Mouse (Mus musculus) liver, embryonic 14.5 days (tissue): ENCODE results near the gene Nim1k. TPM values are rescaled to one million over a fixed set of nuclear protein-coding genes. Genes with fewer than 3 reads are reported as not detected.

ENCODE experiments used
- ATAC-seq: fragments of 200-750 bp; cut with Nextera tagmentation; 2 replicates; pipeline ENCODE4 v1.8.0; 2017; ENCODE audit warnings: moderate number of reproducible peaks, mild to moderate bottlenecking, moderate library complexity; ENCODE audit not compliant: insufficient read depth
- DNase-seq, 3 experiments: peaks; one replicate each; pipeline ENCODE4 v3.0.0-alpha.2; 2012 to 2013; ENCODE audit warnings: low read depth in 3 of 3, low spot score in 3 of 3
- H3K27ac ChIP-seq: fragments of 300-500 bp; sonication (generic); 2 replicates; pipeline ENCODE4 v1.5.1; 2014; ENCODE audit warnings: moderate library complexity, mild to moderate bottlenecking, control low read depth, inconsistent platforms
- H3K27me3 ChIP-seq: fragments of 300-500 bp; sonication (generic); 2 replicates; pipeline ENCODE4 v1.6.1; 2014; ENCODE audit warnings: mild to moderate bottlenecking, low read length, moderate library complexity; ENCODE audit not compliant: control insufficient read depth, insufficient read depth
- H3K36me3 ChIP-seq: fragments of 300-500 bp; sonication (generic); replicated peaks from 2 replicates; pipeline ENCODE4 v1.6.1; 2014; ENCODE audit warnings: low read depth; ENCODE audit not compliant: control insufficient read depth, insufficient read depth
- H3K4me1 ChIP-seq, 2 experiments: fragments of 200-500 bp in 1 of 2; fragments of 300-500 bp in 1 of 2; sonication (generic) in 1 of 2; replicated peaks; 2 replicates each; pipeline ENCODE4 v1.6.1; 2012 to 2014; ENCODE audit warnings: antibody characterized with exemption in 1 of 2, inconsistent platforms in 1 of 2, low read length in 1 of 2; ENCODE audit not compliant: control insufficient read depth in 2 of 2, insufficient read depth in 2 of 2
- H3K4me2 ChIP-seq: fragments of 300-500 bp; sonication (generic); 2 replicates; pipeline ENCODE4 v1.6.1; 2014; ENCODE audit warnings: low read depth, mild to moderate bottlenecking, control low read depth, moderate library complexity
- H3K4me3 ChIP-seq, 2 experiments: fragments of 200-500 bp in 1 of 2; fragments of 300-500 bp in 1 of 2; sonication (generic) in 1 of 2; 2 replicates each; pipeline ENCODE4 v1.5.1; 2012 to 2014; ENCODE audit warnings: low read depth in 2 of 2, low read length in 2 of 2, mild to moderate bottlenecking in 2 of 2, control low read depth in 1 of 2, inconsistent platforms in 1 of 2, moderate library complexity in 1 of 2; ENCODE audit not compliant: insufficient read depth in 1 of 2
- H3K9ac ChIP-seq: fragments of 300-500 bp; sonication (generic); replicated peaks from 2 replicates; pipeline ENCODE4 v1.6.1; 2014; ENCODE audit warnings: mild to moderate bottlenecking, control low read depth, moderate library complexity
- H3K9me3 ChIP-seq: fragments of 300-500 bp; sonication (generic); 2 replicates; pipeline ENCODE4 v1.6.1; 2016; ENCODE audit warnings: low read length, mixed read lengths; ENCODE audit not compliant: control insufficient read depth
- CTCF ChIP-seq: IDR thresholded peaks from 2 replicates; pipeline ENCODE4 v1.5.1; 2016; ENCODE audit warnings: antibody characterized with exemption, low read depth, control low read depth
- EP300 ChIP-seq: IDR thresholded peaks from 2 replicates; pipeline ENCODE4 v1.6.1; 2016; ENCODE audit warnings: antibody characterized with exemption, low read depth
- WGBS: fragments of 180-500 bp; shearing (Covaris S2); extraction: QIAGEN DNeasy Blood & Tissue Kit; methylation state at CpG from one replicate; pipeline ENCODE4 v1.1.7; 2014; ENCODE audit not compliant: insufficient replicate concordance; 5-methylcytosine and 5-hydroxymethylcytosine counted together
- polyA plus RNA-seq, 2 experiments: library from polyadenylated mRNA; depleted of rRNA in 1 of 2; stranded (reverse) in 1 of 2; unstranded in 1 of 2; fragments of >200 nt; fragmentation: Nextera tagmentation in 1 of 2; extraction: Ambion mirVana in 1 of 2; gene quantifications; 2 replicates each; pipeline versions ENCODE4 v1.2.1 to v1.2.3; 2012 to 2014

The Nim1k gene
- polyA plus RNA-seq, 2 experiments, result 0.02 to 0.13 TPM

- H3K4me1 ChIP-seq, result no peaks in the 10 kb centered on the region
- H3K4me2 ChIP-seq, result no peak overlapping the region
- H3K27ac ChIP-seq, result no peak overlapping the region
- no peaks in the 10 kb centered on the region for H3K36me3 ChIP-seq
- no peaks in the 10 kb centered on the region for H3K9me3 ChIP-seq
- ATAC-seq (no peak), DNase-seq (no peak)
- no peak for TF ChIP-seq CTCF
- TF ChIP-seq EP300, result no peak
- 70% methylated on average over 26 of the region's 26 CpGs for WGBS
- H3K4me3 ChIP-seq, result no peak overlapping the region
- no peak overlapping the region for H3K9ac ChIP-seq
- no peaks in the 10 kb centered on the region for H3K27me3 ChIP-seq
Observed at GRCm38 (mm10) chr13:119727608-119728387, 27.9 kb downstream of the Nim1k start.

- Histone ChIP-seq H3K27me3 (no peaks in the 10 kb centered on the region), H3K9ac (no peak overlapping the region), H3K9me3 (no peaks in the 10 kb centered on the region), H3K36me3 (no peaks in the 10 kb centered on the region), H3K4me3 (no peak overlapping the region), H3K27ac (no peak overlapping the region), H3K4me2 (no peak overlapping the region), H3K4me1 (no peaks in the 10 kb centered on the region)
- TF ChIP-seq CTCF (no peak), EP300 (no peak)
- DNase-seq, result no peak
- ATAC-seq, result no peak
- WGBS, result 67% methylated on average over 7 of the region's 7 CpGs
Observed at GRCm38 (mm10) chr13:119724541-119724940, 31.1 kb downstream of the Nim1k start.

- no peak for DNase-seq
- no peak for TF ChIP-seq CTCF
- TF ChIP-seq EP300, result no peak
- 56% methylated on average over 5 of the region's 5 CpGs for WGBS
- Histone ChIP-seq H3K4me2 (no peak overlapping the region), H3K9ac (no peak overlapping the region), H3K4me3 (no peak overlapping the region), H3K27me3 (no peaks in the 10 kb centered on the region), H3K9me3 (no peaks in the 10 kb centered on the region), H3K36me3 (no peaks in the 10 kb centered on the region), H3K27ac (no peak overlapping the region), H3K4me1 (no peaks in the 10 kb centered on the region)
- no peak for ATAC-seq
Observed at GRCm38 (mm10) chr13:119723368-119723767, 32.3 kb downstream of the Nim1k start.

- Histone ChIP-seq H3K36me3 (no peaks in the 10 kb centered on the region), H3K4me1 (no peaks in the 10 kb centered on the region), H3K9me3 (no peaks in the 10 kb centered on the region), H3K27ac (no peak overlapping the region), H3K4me3 (no peak overlapping the region), H3K4me2 (no peak overlapping the region), H3K27me3 (no peaks in the 10 kb centered on the region), H3K9ac (no peak overlapping the region)
- TF ChIP-seq EP300 (no peak), CTCF (no peak)
- DNase-seq, result no peak
- WGBS, result 59% methylated on average over 3 of the region's 3 CpGs
- ATAC-seq, result no peak
Observed at GRCm38 (mm10) chr13:119722447-119722846, 33.2 kb downstream of the Nim1k start.

- DNase-seq, result no peak
- TF ChIP-seq CTCF (no peak), EP300 (no peak)
- no peak overlapping the region for H3K4me2 ChIP-seq
- no peaks in the 10 kb centered on the region for H3K9me3 ChIP-seq
- no peak overlapping the region for H3K4me3 ChIP-seq
- H3K9ac ChIP-seq, result no peak overlapping the region
- no peaks in the 10 kb centered on the region for H3K4me1 ChIP-seq
- no peak for ATAC-seq
- H3K36me3 ChIP-seq, result no peaks in the 10 kb centered on the region
- H3K27me3 ChIP-seq, result no peaks in the 10 kb centered on the region
- H3K27ac ChIP-seq, result no peak overlapping the region
- 54% methylated on average over 2 of the region's 2 CpGs for WGBS
Observed at GRCm38 (mm10) chr13:119716105-119716504, 39.6 kb downstream of the Nim1k start.
